9 mouse cellular contexts compared by ENCODE assay signal in the genomic region with DNA sequence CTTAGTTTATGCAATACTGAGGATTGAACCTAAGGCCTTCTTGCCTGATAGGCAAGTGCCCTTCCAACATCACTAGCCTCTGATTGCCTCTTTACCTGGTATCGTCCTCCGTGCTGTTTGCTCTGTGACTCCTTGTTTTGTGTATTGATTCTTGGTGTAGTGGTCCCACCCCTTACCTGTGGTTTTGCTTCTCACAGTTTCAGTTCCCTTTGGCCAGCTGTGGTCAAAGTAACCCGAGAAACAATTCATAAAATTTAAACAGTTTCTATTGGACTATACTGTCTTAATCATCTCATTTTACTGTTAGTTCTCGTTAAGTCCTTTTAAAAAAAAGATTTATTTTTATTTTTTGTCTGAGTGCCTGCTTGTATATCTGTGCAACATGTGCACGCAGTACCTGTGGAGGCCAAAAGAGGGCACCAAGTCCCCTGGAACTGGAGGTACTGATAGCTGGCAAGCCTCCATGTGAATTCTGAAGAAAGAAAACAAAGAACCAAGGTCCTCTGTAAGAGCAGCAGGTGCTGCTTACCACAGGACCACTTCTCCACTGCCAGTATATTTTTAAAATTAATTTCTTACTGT.
DNase-seq lines count a peak whose midpoint lies in the region; ATAC-seq and TF ChIP-seq lines count a peak whose summit lies in the region.
"Had no signal": no experiment of that assay in that cellular context is flagged by ENCODE, and none has a peak within 500 bp of the region (broad histone marks: within the 10 kb centered on the region; RNA-seq: fewer than 3 reads in every experiment).

No protein-coding gene starts in this region.

- no peaks in the 10 kb centered on the region for H3K9me3 ChIP-seq in liver, embryonic 12.5 days (replicated peaks)

- peak; percentile 6 to 63 for DNase-seq in adrenal gland, adult (ENCODE audit: inconsistent age in 2 of 2, low spot score in 1 of 2)
- DNase-seq in adrenal gland, adult 8-10 months: no peak
- peak; percentile 57 for DNase-seq in liver, adult 2 months (ENCODE audit: extremely low read depth, low read depth, low spot score)
- peak; percentile 29 for DNase-seq in embryo, embryonic 9.5 days (ENCODE audit: extremely low spot score)
- DNase-seq in kidney, adult 9 months: peak; percentile 65
- DNase-seq in thymus, postnatal 4 days: peak; percentile 65

- no peak overlapping the region for H3K27ac ChIP-seq in liver, adult 2 months (replicated peaks; ENCODE audit: insufficient read depth, low read depth, low read length)
- H3K27ac ChIP-seq in liver, embryonic 12.5 days: no peak overlapping the region

- peaks cover under 1% of the 10 kb centered on the region; the same call in 1 of the 2 replicates for H3K4me1 ChIP-seq in liver, adult 2 months (ENCODE audit: control insufficient read depth, insufficient read depth, low read length)
- H3K4me1 ChIP-seq in liver, embryonic 12.5 days: no peaks in the 10 kb centered on the region
- H3K4me1 ChIP-seq: megakaryocyte, embryonic 14.5 days had no signal

- no peaks in the 10 kb centered on the region for H3K36me3 ChIP-seq in liver, adult 2 months (ENCODE audit: control insufficient read depth, insufficient read depth, low read length)
- H3K36me3 ChIP-seq in liver, embryonic 12.5 days: no peaks in the 10 kb centered on the region

- H3K4me3 ChIP-seq in liver, adult 2 months (ENCODE audit: insufficient read depth, low read depth, low read length): no peak overlapping the region
- no peak overlapping the region for H3K4me3 ChIP-seq in liver, embryonic 12.5 days
- H3K4me3 ChIP-seq: megakaryocyte, embryonic 14.5 days had no signal

- no peaks in the 10 kb centered on the region for H3K27me3 ChIP-seq in liver, adult 2 months (ENCODE audit: control insufficient read depth, insufficient read depth, low read length)
- no peaks in the 10 kb centered on the region for H3K27me3 ChIP-seq in liver, embryonic 12.5 days (replicated peaks)
- H3K27me3 ChIP-seq: megakaryocyte, embryonic 14.5 days had no signal

- ATAC-seq in liver, embryonic 12.5 days: no peak
- ATAC-seq in megakaryocyte progenitor cell, adult 5-6 weeks (replicated peaks; ENCODE audit: poor library complexity): peak; percentile 83

- 56% methylated on average over 5 of the region's 5 CpGs for WGBS in liver, adult 2 months
- 42% methylated on average over 5 of the region's 5 CpGs for WGBS in liver, embryonic 12.5 days (ENCODE audit: insufficient replicate concordance)

- no peak for TF ChIP-seq POLR2A in liver, adult 2 months (IDR thresholded peaks at IDR 0.05; ENCODE audit: extremely low read depth, insufficient read depth, low read length)

- H3K79me2 ChIP-seq in liver, adult 2 months (ENCODE audit: control insufficient read depth, insufficient read depth, low read length): no peaks in the 10 kb centered on the region

- no peak overlapping the region for H3K4me2 ChIP-seq in liver, embryonic 12.5 days

- H3K9ac ChIP-seq in liver, adult 2 months (ENCODE audit: low read depth, low read length): no peak overlapping the region
- H3K9ac ChIP-seq in liver, embryonic 12.5 days: no peak overlapping the region

- peak; percentile 75; the same call in 1 of the 2 replicates for TF ChIP-seq CTCF in liver, adult 2 months (IDR thresholded peaks at IDR 0.05; ENCODE audit: low read depth, low read length)
